Mouse (Mus musculus) monocyte, adult 5-6 weeks (primary cell): Measurements from ENCODE around the gene Pygb. TPM values are rescaled to one million over a fixed set of nuclear protein-coding genes. Genes with fewer than 3 reads are reported as not detected.

Experiments used
- total RNA-seq: library from RNA; stranded (forward); fragments of 200-1000, 200-491, 200-594 nt; gene quantifications from 3 replicates; pipeline ENCODE4 v1.2.3, GENCODE M21; 2017

The Pygb gene
- total RNA-seq, 1 experiment from 2014 or later = 25.0 TPM

Other genes starting within 250 kb of the Pygb start
- gene Cst7, start 216.3 kb upstream of the Pygb start, total RNA-seq = 51.6 to 155 TPM (median 65.2 TPM) in 3 replicates
- 47.1 to 62.5 TPM (median 55.9 TPM) in 3 replicates for gene Apmap, start 178.2 kb upstream of the Pygb start, total RNA-seq
- gene Acss1, start 118.2 kb upstream of the Pygb start, total RNA-seq = 69.1 to 92.7 TPM (median 70.9 TPM) in 3 replicates
- gene Vsx1, start 97.4 kb upstream of the Pygb start, total RNA-seq = not detected in 3 replicates
- gene Entpd6, start 37.7 kb upstream of the Pygb start, total RNA-seq = 9.7 to 23.4 TPM (median 20.9 TPM) in 3 replicates
- 237 to 505 TPM (median 368 TPM) in 3 replicates for gene Abhd12, start 118.0 kb downstream of the Pygb start, total RNA-seq
- 10.4 to 13.1 TPM (median 13.0 TPM) in 3 replicates for gene Gins1, start 118.7 kb downstream of the Pygb start, total RNA-seq